Mouse (Mus musculus) forebrain, embryonic 13.5 days (tissue): ENCODE data around the gene Pdpn. TPM values are rescaled to one million over a fixed set of nuclear protein-coding genes. Genes with fewer than 3 reads are reported as not detected.
A peak's percentile ranks its signal among the peaks of the same experiment; 100 is the strongest.

Experiments
- ATAC-seq: fragments of 200-750 bp; cut with Nextera tagmentation; 2 replicates; pipeline ENCODE4 v1.8.0; 2017
- H3K27ac ChIP-seq: fragments of 300-500 bp; sonication (generic); 2 replicates; pipeline ENCODE4 v1.5.1; 2015; ENCODE audit warnings: inconsistent platforms, mild to moderate bottlenecking, moderate library complexity
- H3K27me3 ChIP-seq: fragments of 300-500 bp; sonication (generic); 2 replicates; pipeline ENCODE4 v1.6.1; 2015; ENCODE audit warnings: mild to moderate bottlenecking, inconsistent platforms
- H3K36me3 ChIP-seq: fragments of 300-500 bp; sonication (generic); 2 replicates; pipeline ENCODE4 v1.6.1; 2015; ENCODE audit warnings: mild to moderate bottlenecking, inconsistent platforms; ENCODE audit not compliant: poor library complexity, severe bottlenecking
- H3K4me1 ChIP-seq: fragments of 300-500 bp; sonication (generic); 2 replicates; pipeline ENCODE4 v1.6.1; 2015; ENCODE audit warnings: inconsistent platforms
- H3K4me2 ChIP-seq: fragments of 300-500 bp; sonication (generic); 2 replicates; pipeline ENCODE4 v1.6.1; 2015; ENCODE audit warnings: inconsistent platforms, mild to moderate bottlenecking, moderate library complexity
- H3K4me3 ChIP-seq: fragments of 300-500 bp; sonication (generic); 2 replicates; pipeline ENCODE4 v1.5.1; 2015; ENCODE audit warnings: mild to moderate bottlenecking, inconsistent platforms
- H3K9ac ChIP-seq: fragments of 300-500 bp; sonication (generic); 2 replicates; pipeline ENCODE4 v1.6.1; 2015; ENCODE audit warnings: mild to moderate bottlenecking, inconsistent platforms
- H3K9me3 ChIP-seq: fragments of 300-500 bp; sonication (generic); replicated peaks from 2 replicates; pipeline ENCODE4 v1.6.1; 2016; ENCODE audit warnings: inconsistent platforms
- WGBS: fragments of 180-500 bp; shearing (Covaris S2); methylation state at CpG from one replicate; pipeline ENCODE4 v1.1.7; 2015; 5-methylcytosine and 5-hydroxymethylcytosine counted together
- polyA plus RNA-seq: library from polyadenylated mRNA; unstranded; fragments of >200 nt; fragmentation: Nextera tagmentation; extraction: Ambion mirVana; gene quantifications from 2 replicates; pipeline ENCODE4 v1.2.1, GENCODE M21; 2015

The Pdpn gene
- polyA plus RNA-seq, 1 experiment from 2014 or later = 59.6 TPM

- no peak overlapping the region for H3K9ac ChIP-seq
- no peaks in the 10 kb centered on the region for H3K36me3 ChIP-seq
- no peaks in the 10 kb centered on the region for H3K4me1 ChIP-seq
- no peak overlapping the region for H3K27ac ChIP-seq
- WGBS = 67% methylated on average over 8 of the region's 8 CpGs
- H3K4me2 ChIP-seq = no peak overlapping the region
- no peak overlapping the region for H3K4me3 ChIP-seq
- H3K9me3 ChIP-seq = no peaks in the 10 kb centered on the region
- peak; percentile 68; the same call in 1 of the 2 replicates for ATAC-seq
- no peaks in the 10 kb centered on the region for H3K27me3 ChIP-seq
These were observed 39.5 kb downstream of the Pdpn start for GRCm38 (mm10) chr4:143259718-143260349.

GRCm38 (mm10) chr4:143258517-143258916 lies 40.8 kb downstream of the Pdpn start:
- Histone ChIP-seq H3K4me1 (no peaks in the 10 kb centered on the region), H3K4me2 (peak overlapping the region; percentile 33), H3K4me3 (no peak overlapping the region), H3K27me3 (no peaks in the 10 kb centered on the region), H3K36me3 (no peaks in the 10 kb centered on the region), H3K27ac (no peak overlapping the region), H3K9me3 (no peaks in the 10 kb centered on the region), H3K9ac (no peak overlapping the region)
- WGBS = 34% methylated on average over 19 of the region's 19 CpGs
- ATAC-seq = peak; percentile 41; the same call in 1 of the 2 replicates

DNA sequence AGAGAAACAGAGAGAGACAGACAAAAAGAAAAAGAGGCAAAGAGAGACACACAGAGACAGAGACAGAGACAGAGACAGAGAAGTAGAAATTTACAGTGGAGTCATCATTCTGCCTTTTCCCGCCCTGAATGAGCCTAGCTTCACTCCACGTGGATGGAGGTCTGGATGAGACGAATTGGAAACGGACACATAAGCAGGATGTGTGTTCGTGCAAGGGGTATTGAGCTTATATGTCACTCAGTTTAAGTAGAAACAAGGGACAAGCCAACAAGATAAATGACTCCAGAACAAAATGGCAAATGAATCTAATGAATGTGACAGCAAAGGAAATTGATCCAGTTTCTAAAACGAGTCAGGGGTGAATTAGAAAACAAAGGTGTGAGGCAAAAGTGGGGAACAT lies 41.4 kb downstream of the Pdpn start:
- no peaks in the 10 kb centered on the region for H3K4me1 ChIP-seq
- 0 out of 2 replicates have a peak, but pooled peaks cover 3% of the 10 kb centered on the region for H3K9me3 ChIP-seq
- no peak overlapping the region for H3K4me2 ChIP-seq
- no peak overlapping the region for H3K27ac ChIP-seq
- H3K36me3 ChIP-seq = no peaks in the 10 kb centered on the region
- no peaks in the 10 kb centered on the region for H3K27me3 ChIP-seq
- 62% methylated on average over 6 of the region's 6 CpGs for WGBS
- H3K9ac ChIP-seq = no peak overlapping the region
- ATAC-seq = no peak
- H3K4me3 ChIP-seq = no peak overlapping the region

DNA sequence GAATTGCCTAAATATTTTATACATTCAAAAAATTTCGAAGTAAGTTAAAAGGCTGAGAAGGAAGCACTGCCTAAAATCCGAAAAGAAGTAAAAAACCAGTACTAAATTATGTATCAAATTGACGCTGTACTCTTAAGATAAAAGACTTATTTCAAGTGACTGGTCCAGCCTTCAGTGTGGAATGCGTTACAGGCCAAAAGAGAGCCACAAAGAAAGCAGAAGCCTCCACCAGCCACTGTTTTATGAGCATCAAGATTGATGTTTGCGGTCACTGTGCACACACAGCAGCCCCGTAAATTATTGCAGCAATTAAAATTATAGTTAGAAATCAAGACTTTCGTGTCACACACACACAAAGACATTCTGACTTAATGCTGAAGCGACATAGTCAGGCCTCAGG lies 43.8 kb downstream of the Pdpn start:
- H3K9me3 ChIP-seq = 0 out of 2 replicates have a peak, but pooled peaks cover 3% of the 10 kb centered on the region
- WGBS = 83% methylated on average over 8 of the region's 8 CpGs
- no peaks in the 10 kb centered on the region for H3K4me1 ChIP-seq
- no peak overlapping the region for H3K4me3 ChIP-seq
- H3K27ac ChIP-seq = no peak overlapping the region
- no peak for ATAC-seq
- H3K36me3 ChIP-seq = no peaks in the 10 kb centered on the region
- no peak overlapping the region for H3K4me2 ChIP-seq
- no peak overlapping the region for H3K9ac ChIP-seq
- H3K27me3 ChIP-seq = no peaks in the 10 kb centered on the region

DNA sequence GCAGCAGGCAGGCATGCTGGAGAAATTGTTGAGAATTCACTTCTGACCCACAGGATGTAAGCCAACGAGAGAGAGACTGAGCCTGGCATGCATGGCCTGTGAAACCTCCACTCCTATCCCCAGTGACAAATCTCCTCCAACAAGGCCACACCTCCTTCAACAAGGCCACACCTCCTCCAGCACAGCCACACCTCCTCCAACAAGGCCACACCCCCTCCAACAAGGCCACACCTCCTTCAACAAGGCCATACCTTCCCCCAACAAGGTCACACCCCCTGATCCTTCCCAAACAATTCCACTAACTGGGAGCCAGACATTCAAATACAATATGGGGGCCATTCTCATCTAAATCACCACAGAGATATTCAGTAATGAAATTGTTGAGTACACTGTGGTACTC lies 46.0 kb downstream of the Pdpn start:
- Histone ChIP-seq H3K4me1 (no peaks in the 10 kb centered on the region), H3K27ac (no peak overlapping the region), H3K27me3 (no peaks in the 10 kb centered on the region), H3K9me3 (0 out of 2 replicates have a peak, but pooled peaks cover 3% of the 10 kb centered on the region), H3K9ac (no peak overlapping the region), H3K4me2 (no peak overlapping the region), H3K36me3 (no peaks in the 10 kb centered on the region), H3K4me3 (no peak overlapping the region)
- ATAC-seq = no peak
- whole genome bisulfite sequencing = 96% methylated on average over 1 of the region's 1 CpGs

GRCm38 (mm10) chr4:143248050-143248449 lies 51.3 kb downstream of the Pdpn start:
- no peaks in the 10 kb centered on the region for H3K9me3 ChIP-seq
- WGBS = 75% methylated on average over 5 of the region's 5 CpGs
- no peaks in the 10 kb centered on the region for H3K4me1 ChIP-seq
- ATAC-seq = no peak
- H3K27me3 ChIP-seq = no peaks in the 10 kb centered on the region
- H3K4me2 ChIP-seq = no peak overlapping the region
- H3K4me3 ChIP-seq = no peak overlapping the region
- no peak overlapping the region for H3K27ac ChIP-seq
- H3K9ac ChIP-seq = no peak overlapping the region
- H3K36me3 ChIP-seq = no peaks in the 10 kb centered on the region

GRCm38 (mm10) chr4:143241294-143241693 lies 58.1 kb downstream of the Pdpn start:
- Histone ChIP-seq H3K27ac (no peak overlapping the region), H3K4me1 (peaks cover 4% of the 10 kb centered on the region; the same call in 1 of the 2 replicates), H3K27me3 (no peaks in the 10 kb centered on the region), H3K36me3 (no peaks in the 10 kb centered on the region), H3K9ac (no peak overlapping the region), H3K4me2 (no peak overlapping the region), H3K4me3 (no peak overlapping the region), H3K9me3 (no peaks in the 10 kb centered on the region)
- 83% methylated on average over 9 of the region's 9 CpGs for WGBS
- no peak for ATAC-seq

DNA sequence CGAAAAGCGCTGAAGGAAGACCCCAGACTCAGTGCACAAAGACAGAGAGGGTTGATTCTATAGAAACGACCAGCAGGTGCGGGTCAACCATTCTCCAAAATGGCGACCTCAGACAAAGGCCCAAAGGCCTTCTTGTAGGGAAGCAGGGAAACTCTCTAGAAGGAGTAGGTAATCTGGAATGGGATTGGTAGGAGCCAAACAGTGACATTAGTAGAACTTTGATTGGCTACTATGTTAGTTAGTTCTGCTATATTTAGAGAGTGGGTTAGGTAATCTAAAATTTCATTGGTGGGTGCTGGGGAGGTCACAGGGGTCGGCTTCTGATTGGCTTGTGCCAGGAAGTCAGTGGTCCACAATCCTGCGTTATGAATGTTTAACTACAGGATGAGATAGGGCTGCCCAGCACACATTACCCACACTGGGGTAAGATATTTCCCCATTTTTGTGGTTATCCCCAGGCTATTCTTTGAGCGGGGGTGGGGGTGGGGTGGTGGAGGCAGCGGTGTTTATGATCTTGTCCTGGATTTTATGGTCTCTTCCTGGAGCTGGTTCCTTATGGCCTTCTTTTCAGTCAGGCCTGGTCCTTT lies 59.7 kb downstream of the Pdpn start:
- H3K4me1 ChIP-seq = peaks cover 4% of the 10 kb centered on the region; the same call in 1 of the 2 replicates
- no peak overlapping the region for H3K4me2 ChIP-seq
- H3K9ac ChIP-seq = no peak overlapping the region
- no peak for ATAC-seq
- H3K27ac ChIP-seq = no peak overlapping the region
- H3K4me3 ChIP-seq = no peak overlapping the region
- no peaks in the 10 kb centered on the region for H3K36me3 ChIP-seq
- no peaks in the 10 kb centered on the region for H3K27me3 ChIP-seq
- 92% methylated on average over 9 of the region's 9 CpGs for WGBS
- no peaks in the 10 kb centered on the region for H3K9me3 ChIP-seq

DNA sequence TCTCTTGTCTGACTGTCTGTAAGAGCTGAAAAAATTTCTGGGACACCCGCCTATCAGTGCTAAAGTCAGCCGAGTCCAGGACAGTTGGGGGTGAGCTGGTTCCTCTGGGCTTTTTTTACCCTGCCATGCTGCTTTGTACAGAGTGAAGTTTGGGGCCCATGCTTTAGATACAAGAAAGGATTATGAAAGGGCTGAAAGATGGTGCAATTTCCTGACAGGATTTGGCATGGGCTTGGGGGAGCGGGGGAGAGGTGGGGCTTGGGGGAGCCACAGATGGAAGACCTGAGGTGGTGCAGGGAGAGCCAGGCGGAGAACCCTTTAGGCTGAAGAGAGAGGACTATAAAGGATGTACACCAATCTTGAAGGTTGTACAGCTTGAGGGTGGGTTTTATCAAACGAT lies 60.2 kb downstream of the Pdpn start:
- no peak for ATAC-seq
- H3K27ac ChIP-seq = no peak overlapping the region

DNA sequence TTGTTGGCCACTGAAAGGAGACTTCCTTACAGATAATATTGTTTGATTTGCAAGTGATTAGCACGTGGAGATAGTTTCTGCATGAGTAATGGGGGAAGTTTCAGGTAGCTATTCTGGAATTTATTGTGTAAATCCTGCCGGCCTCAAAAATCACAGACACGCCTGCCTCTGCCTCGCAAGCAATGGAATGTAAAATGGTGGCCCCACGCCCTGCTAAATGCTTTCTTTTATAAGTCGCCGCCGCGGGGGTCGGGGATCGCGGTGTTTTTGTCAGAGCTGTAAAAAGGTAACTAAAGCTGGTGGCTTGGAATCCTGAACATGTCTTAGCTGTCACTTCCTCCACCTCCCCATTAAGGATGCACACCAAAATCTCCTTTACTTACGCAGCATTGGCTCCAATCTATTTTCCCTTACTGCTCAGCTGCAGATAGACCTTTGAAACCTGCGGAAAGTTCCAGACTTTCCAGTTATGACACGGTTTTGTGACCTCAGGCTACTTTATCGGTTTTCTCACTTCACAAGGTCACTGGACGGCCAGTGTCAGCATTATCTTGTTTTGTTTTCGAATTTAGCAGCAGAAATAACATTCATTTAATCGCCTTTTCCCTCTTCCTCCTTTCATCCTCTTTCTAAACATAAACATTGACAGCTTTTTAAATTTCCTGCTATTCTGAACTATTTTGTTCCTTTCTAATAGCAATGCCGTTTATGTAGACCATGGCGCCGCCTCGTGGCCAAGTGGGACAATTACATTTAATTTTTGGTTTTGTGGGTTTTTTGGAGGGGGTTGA lies 60.9 kb downstream of the Pdpn start:
- no peak for ATAC-seq
- Histone ChIP-seq H3K4me1 (peaks cover 4% of the 10 kb centered on the region; the same call in 1 of the 2 replicates), H3K27ac (no peak overlapping the region), H3K4me2 (0 out of 2 replicates have a peak overlapping the region, but pooled peaks have one; percentile 18), H3K36me3 (no peaks in the 10 kb centered on the region), H3K4me3 (no peak overlapping the region), H3K9ac (no peak overlapping the region), H3K9me3 (0 out of 2 replicates have a peak, but pooled peaks cover 3% of the 10 kb centered on the region), H3K27me3 (no peaks in the 10 kb centered on the region)
- whole genome bisulfite sequencing = 23% methylated on average over 23 of the region's 23 CpGs

More for the DNA sequence above, 60.2 kb downstream of the Pdpn start:
- Histone ChIP-seq H3K9me3 (0 out of 2 replicates have a peak, but pooled peaks cover 3% of the 10 kb centered on the region), H3K9ac (no peak overlapping the region), H3K4me2 (no peak overlapping the region), H3K4me1 (peaks cover 4% of the 10 kb centered on the region; the same call in 1 of the 2 replicates), H3K4me3 (no peak overlapping the region), H3K36me3 (no peaks in the 10 kb centered on the region), H3K27me3 (no peaks in the 10 kb centered on the region)
- 94% methylated on average over 5 of the region's 5 CpGs for WGBS

- no peak for ATAC-seq
- H3K4me3 ChIP-seq = no peak overlapping the region
- no peaks in the 10 kb centered on the region for H3K27me3 ChIP-seq
- H3K4me1 ChIP-seq = no peaks in the 10 kb centered on the region
- H3K9ac ChIP-seq = no peak overlapping the region
- 97% methylated on average over 10 of the region's 10 CpGs for WGBS
- 0 out of 2 replicates have a peak, but pooled peaks cover 3% of the 10 kb centered on the region for H3K9me3 ChIP-seq
- no peaks in the 10 kb centered on the region for H3K36me3 ChIP-seq
- no peak overlapping the region for H3K27ac ChIP-seq
- H3K4me2 ChIP-seq = no peak overlapping the region
These were observed 67.5 kb downstream of the Pdpn start for GRCm38 (mm10) chr4:143231790-143232422.

GRCm38 (mm10) chr4:143231110-143231509 lies 68.3 kb downstream of the Pdpn start:
- no peaks in the 10 kb centered on the region for H3K36me3 ChIP-seq
- 0 out of 2 replicates have a peak, but pooled peaks cover 3% of the 10 kb centered on the region for H3K9me3 ChIP-seq
- no peak overlapping the region for H3K4me3 ChIP-seq
- H3K4me1 ChIP-seq = no peaks in the 10 kb centered on the region
- no peak overlapping the region for H3K27ac ChIP-seq
- H3K9ac ChIP-seq = no peak overlapping the region
- H3K4me2 ChIP-seq = no peak overlapping the region
- no peak for ATAC-seq
- 82% methylated on average over 3 of the region's 3 CpGs for WGBS
- H3K27me3 ChIP-seq = no peaks in the 10 kb centered on the region
